Mouse (Mus musculus): ENCODE data around the gene Ap2s1. TPM values are rescaled to one million over a fixed set of nuclear protein-coding genes. Genes with fewer than 3 reads are reported as not detected.
"Not testable (repeated sequence)": the region's sequence is repeated elsewhere in the genome, so short reads cannot be mapped to it uniquely, and the experiment has no call there.

Gene Ap2s1
- total RNA-seq (2017), result 59.7 to 77.7 TPM (median 69.6 TPM) in 3 replicates

- peak; percentile 98 for ATAC-seq (replicated peaks; ENCODE audit: insufficient number of reproducible peaks, low FRiP score, low TSS enrichment, poor library complexity, severe bottlenecking)
These were observed at the start of gene Ap2s1 for GRCm38 (mm10) chr7:16738073-16738696. Gene Ap2s1 (plus strand): TSS chr7:16738410.

- no peak for ATAC-seq (replicated peaks; ENCODE audit: insufficient number of reproducible peaks, low FRiP score, low TSS enrichment, poor library complexity, severe bottlenecking)
These were observed 49.0 kb upstream of the Ap2s1 start for GRCm38 (mm10) chr7:16689196-16689595.

- no peak for ATAC-seq (replicated peaks; ENCODE audit: insufficient number of reproducible peaks, low FRiP score, low TSS enrichment, poor library complexity, severe bottlenecking)
These were observed 43.2 kb upstream of the Ap2s1 start for GRCm38 (mm10) chr7:16695025-16695424.

GRCm38 (mm10) chr7:16699042-16699441, 39.2 kb upstream of the Ap2s1 start:
- ATAC-seq (replicated peaks; ENCODE audit: insufficient number of reproducible peaks, low FRiP score, low TSS enrichment, poor library complexity, severe bottlenecking), result no peak

- no peak for ATAC-seq (replicated peaks; ENCODE audit: insufficient number of reproducible peaks, low FRiP score, low TSS enrichment, poor library complexity, severe bottlenecking)
These were observed 37.6 kb upstream of the Ap2s1 start for GRCm38 (mm10) chr7:16700583-16700982.

- no peak for ATAC-seq (replicated peaks; ENCODE audit: insufficient number of reproducible peaks, low FRiP score, low TSS enrichment, poor library complexity, severe bottlenecking)
These were observed 31.8 kb upstream of the Ap2s1 start for GRCm38 (mm10) chr7:16706385-16706784.

GRCm38 (mm10) chr7:16708244-16708643, 30.0 kb upstream of the Ap2s1 start:
- ATAC-seq (replicated peaks; ENCODE audit: insufficient number of reproducible peaks, low FRiP score, low TSS enrichment, poor library complexity, severe bottlenecking), result no peak

GRCm38 (mm10) chr7:16710604-16711003, 27.6 kb upstream of the Ap2s1 start:
- ATAC-seq (replicated peaks; ENCODE audit: insufficient number of reproducible peaks, low FRiP score, low TSS enrichment, poor library complexity, severe bottlenecking), result no peak

GRCm38 (mm10) chr7:16712633-16713415, 25.4 kb upstream of the Ap2s1 start:
- ATAC-seq (replicated peaks; ENCODE audit: insufficient number of reproducible peaks, low FRiP score, low TSS enrichment, poor library complexity, severe bottlenecking), result no peak

- ATAC-seq (replicated peaks; ENCODE audit: insufficient number of reproducible peaks, low FRiP score, low TSS enrichment, poor library complexity, severe bottlenecking), result not testable (repeated sequence)
These were observed 21.6 kb upstream of the Ap2s1 start for GRCm38 (mm10) chr7:16716456-16717152.

GRCm38 (mm10) chr7:16721629-16722028, 16.6 kb upstream of the Ap2s1 start, which contains the start of gene Ceacam9:
Gene Ceacam9 (plus strand): TSS chr7:16721929.
- ATAC-seq (replicated peaks; ENCODE audit: insufficient number of reproducible peaks, low FRiP score, low TSS enrichment, poor library complexity, severe bottlenecking), result no peak

GRCm38 (mm10) chr7:16722490-16722889, 15.7 kb upstream of the Ap2s1 start:
- not testable (repeated sequence) for ATAC-seq (replicated peaks; ENCODE audit: insufficient number of reproducible peaks, low FRiP score, low TSS enrichment, poor library complexity, severe bottlenecking)

- peak; percentile 53; the same call in 1 of the 2 replicates for ATAC-seq (replicated peaks; ENCODE audit: insufficient number of reproducible peaks, low FRiP score, low TSS enrichment, poor library complexity, severe bottlenecking)
These were observed 9.4 kb upstream of the Ap2s1 start for GRCm38 (mm10) chr7:16728596-16729348.

- ATAC-seq (replicated peaks; ENCODE audit: insufficient number of reproducible peaks, low FRiP score, low TSS enrichment, poor library complexity, severe bottlenecking), result not testable (repeated sequence)
These were observed 8.6 kb upstream of the Ap2s1 start for GRCm38 (mm10) chr7:16729563-16729962.

- ATAC-seq (replicated peaks; ENCODE audit: insufficient number of reproducible peaks, low FRiP score, low TSS enrichment, poor library complexity, severe bottlenecking), result no peak
These were observed 7.4 kb upstream of the Ap2s1 start for GRCm38 (mm10) chr7:16730791-16731190.

GRCm38 (mm10) chr7:16731893-16732422, 6.3 kb upstream of the Ap2s1 start:
- no peak for ATAC-seq (replicated peaks; ENCODE audit: insufficient number of reproducible peaks, low FRiP score, low TSS enrichment, poor library complexity, severe bottlenecking)

- ATAC-seq (replicated peaks; ENCODE audit: insufficient number of reproducible peaks, low FRiP score, low TSS enrichment, poor library complexity, severe bottlenecking), result no peak
These were observed 571 bp upstream of the Ap2s1 start for GRCm38 (mm10) chr7:16737606-16738072.

- ATAC-seq (replicated peaks; ENCODE audit: insufficient number of reproducible peaks, low FRiP score, low TSS enrichment, poor library complexity, severe bottlenecking), result no peak
These were observed 920 bp downstream of the Ap2s1 start for GRCm38 (mm10) chr7:16739056-16739604.
